Mouse (Mus musculus): ENCODE data around the gene Pkm. TPM values are rescaled to one million over a fixed set of nuclear protein-coding genes. Genes with fewer than 3 reads are reported as not detected.
A peak's percentile ranks its signal among the peaks of the same experiment; 100 is the strongest.

Pkm gene
- polyA plus RNA-seq, 1 experiment from 2014 or later = 331 TPM

DNA sequence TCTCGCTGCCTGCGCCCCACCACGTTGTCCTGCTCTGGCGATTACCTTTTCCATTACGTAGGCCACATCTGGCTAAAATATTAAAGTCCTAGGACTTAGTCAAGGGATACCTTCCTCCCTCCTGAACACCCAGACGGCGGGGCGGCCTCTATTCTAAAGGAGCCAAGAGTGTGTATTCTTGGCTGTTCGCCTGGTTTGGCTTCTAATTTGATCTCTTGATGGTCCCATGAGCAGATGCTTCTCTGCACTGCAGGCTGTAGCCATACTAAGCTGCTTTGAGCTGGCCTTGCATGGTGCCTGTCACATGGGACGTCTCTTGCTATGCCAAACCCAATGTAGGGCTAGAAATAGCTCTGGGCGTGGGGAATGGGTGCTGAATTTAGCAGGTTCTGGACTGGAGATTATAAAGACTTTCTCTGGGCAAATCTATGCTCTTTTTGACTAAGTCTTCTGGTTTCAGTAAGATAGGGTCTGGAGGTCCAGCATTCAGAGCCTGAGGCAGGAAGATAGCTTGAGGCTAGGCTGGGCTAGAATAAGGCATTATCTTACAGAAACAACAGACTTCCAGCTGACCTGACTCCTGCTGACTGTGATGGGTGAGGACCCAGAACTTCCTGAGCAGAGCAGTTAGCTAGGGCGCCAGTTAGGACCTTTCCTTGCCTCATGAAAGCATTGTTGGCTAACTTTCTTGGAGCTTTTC is 16.2 kb downstream of the Pkm start:
- Histone ChIP-seq H3K27ac (ENCODE audit: low read length) (no peak overlapping the region), H3K4me2 (replicated peaks; ENCODE audit: low read depth, low read length) (no peak overlapping the region), H3K4me1 (ENCODE audit: insufficient read depth, low read depth, low read length) (no peaks in the 10 kb centered on the region), H3K36me3 (ENCODE audit: insufficient read depth, low read length) (peaks cover 59% of the 10 kb centered on the region), H3K9me3 (ENCODE audit: low read length) (no peaks in the 10 kb centered on the region), H3K4me3 (ENCODE audit: low read depth, low read length) (no peak overlapping the region), H3K27me3 (replicated peaks; ENCODE audit: insufficient read depth, low read length) (no peaks in the 10 kb centered on the region), H3K9ac (replicated peaks; ENCODE audit: low read depth) (no peak overlapping the region)
- WGBS = 88% methylated on average over 12 of the region's 12 CpGs
- DNase-seq (ENCODE audit: low spot score) (no peak), ATAC-seq (no peak)
- TF ChIP-seq CTCF (IDR thresholded peaks at IDR 0.05) (no peak), EP300 (IDR thresholded peaks at IDR 0.05) (no peak)

DNA sequence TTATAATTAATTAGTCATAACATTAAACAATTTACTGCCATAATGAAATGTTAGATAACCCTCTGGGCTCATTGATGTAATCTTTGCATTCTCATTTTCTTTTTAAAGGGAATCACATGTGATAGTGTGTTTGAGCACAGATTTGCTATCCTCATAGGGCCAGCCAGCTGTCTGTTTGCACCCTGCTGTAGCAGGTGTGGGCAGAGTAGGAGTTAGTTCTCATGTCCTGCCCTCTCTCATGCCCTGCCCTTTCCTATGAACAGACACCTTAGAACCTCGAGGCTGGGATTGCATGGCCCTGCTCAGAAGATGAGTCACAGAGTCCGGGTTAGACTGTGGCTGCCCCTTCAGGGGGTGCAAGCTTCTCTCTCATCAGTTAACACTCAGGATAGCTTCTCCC is 17.3 kb downstream of the Pkm start:
- DNase-seq (ENCODE audit: low spot score) = no peak

DNA sequence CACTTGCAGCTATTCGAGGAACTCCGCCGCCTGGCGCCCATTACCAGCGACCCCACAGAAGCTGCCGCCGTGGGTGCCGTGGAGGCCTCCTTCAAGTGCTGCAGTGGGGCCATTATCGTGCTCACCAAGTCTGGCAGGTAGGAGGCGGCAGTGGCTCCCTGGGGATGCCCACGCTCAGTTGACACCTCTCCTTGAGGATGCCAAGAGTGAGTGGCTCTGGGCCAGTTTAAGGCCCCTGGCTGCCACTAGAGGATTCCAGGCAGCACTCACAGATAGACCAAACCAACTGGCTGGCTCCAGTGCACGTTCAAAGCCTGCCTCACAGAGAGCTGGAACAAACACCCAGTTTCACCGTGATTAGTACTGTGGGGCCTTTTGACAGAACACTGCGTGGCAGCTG is 19.4 kb downstream of the Pkm start:
- Histone ChIP-seq H3K27ac (ENCODE audit: low read length) (no peak overlapping the region), H3K36me3 (ENCODE audit: insufficient read depth, low read length) (peaks cover 57% of the 10 kb centered on the region), H3K27me3 (replicated peaks; ENCODE audit: insufficient read depth, low read length) (no peaks in the 10 kb centered on the region), H3K4me1 (ENCODE audit: insufficient read depth, low read depth, low read length) (no peaks in the 10 kb centered on the region), H3K9ac (replicated peaks; ENCODE audit: low read depth) (no peak overlapping the region), H3K9me3 (ENCODE audit: low read length) (no peaks in the 10 kb centered on the region), H3K4me2 (replicated peaks; ENCODE audit: low read depth, low read length) (no peak overlapping the region), H3K4me3 (ENCODE audit: low read depth, low read length) (no peak overlapping the region)
- DNase-seq (ENCODE audit: low spot score) = no peak
- TF ChIP-seq EP300 (IDR thresholded peaks at IDR 0.05) (no peak), CTCF (IDR thresholded peaks at IDR 0.05) (no peak)
- no peak for ATAC-seq
- 86% methylated on average over 14 of the region's 14 CpGs for WGBS

More for the DNA sequence above, 17.3 kb downstream of the Pkm start:
- H3K9ac ChIP-seq (replicated peaks; ENCODE audit: low read depth) = no peak overlapping the region
- TF ChIP-seq EP300 (IDR thresholded peaks at IDR 0.05) = no peak
- TF ChIP-seq CTCF (IDR thresholded peaks at IDR 0.05) = no peak
- H3K4me1 ChIP-seq (ENCODE audit: insufficient read depth, low read depth, low read length) = no peaks in the 10 kb centered on the region
- H3K27ac ChIP-seq (ENCODE audit: low read length) = no peak overlapping the region
- H3K4me3 ChIP-seq (ENCODE audit: low read depth, low read length) = no peak overlapping the region
- H3K4me2 ChIP-seq (replicated peaks; ENCODE audit: low read depth, low read length) = no peak overlapping the region
- H3K27me3 ChIP-seq (replicated peaks; ENCODE audit: insufficient read depth, low read length) = no peaks in the 10 kb centered on the region
- WGBS = 43% methylated on average over 2 of the region's 2 CpGs
- ATAC-seq = no peak
- H3K9me3 ChIP-seq (ENCODE audit: low read length) = no peaks in the 10 kb centered on the region
- peaks cover 62% of the 10 kb centered on the region for H3K36me3 ChIP-seq (ENCODE audit: insufficient read depth, low read length)

DNA sequence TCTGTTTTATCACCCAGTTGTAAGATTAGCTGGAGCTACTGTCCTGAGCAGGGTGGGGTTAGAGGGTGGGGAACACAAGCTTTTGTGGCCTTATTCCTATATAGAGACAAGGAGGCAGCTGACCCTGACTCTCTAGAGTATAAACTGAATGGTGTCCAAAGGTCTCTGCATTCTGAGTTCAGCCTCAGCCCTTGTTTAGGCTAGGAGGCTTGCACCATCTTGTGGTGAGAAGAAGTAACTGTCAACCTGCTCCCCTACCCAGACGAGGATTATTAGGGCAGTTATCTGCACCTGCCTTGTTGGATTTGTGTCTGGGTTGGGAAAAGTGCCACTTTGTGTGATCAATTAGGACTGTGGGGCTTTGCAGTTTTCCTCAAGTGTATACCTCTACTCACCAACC is 22.1 kb downstream of the Pkm start:
- H3K4me2 ChIP-seq (replicated peaks; ENCODE audit: low read depth, low read length) = no peak overlapping the region
- ATAC-seq (peak; percentile 30), DNase-seq (ENCODE audit: low spot score) (peak; percentile 86)
- H3K9ac ChIP-seq (replicated peaks; ENCODE audit: low read depth) = no peak overlapping the region
- WGBS = 19% methylated on average over 1 of the region's 1 CpGs
- H3K9me3 ChIP-seq (ENCODE audit: low read length) = no peaks in the 10 kb centered on the region
- peaks cover 35% of the 10 kb centered on the region for H3K36me3 ChIP-seq (ENCODE audit: insufficient read depth, low read length)
- TF ChIP-seq EP300 (IDR thresholded peaks at IDR 0.05) (no peak), CTCF (IDR thresholded peaks at IDR 0.05) (peak; percentile 88)
- no peaks in the 10 kb centered on the region for H3K4me1 ChIP-seq (ENCODE audit: insufficient read depth, low read depth, low read length)
- H3K27me3 ChIP-seq (replicated peaks; ENCODE audit: insufficient read depth, low read length) = no peaks in the 10 kb centered on the region
- no peak overlapping the region for H3K4me3 ChIP-seq (ENCODE audit: low read depth, low read length)
- H3K27ac ChIP-seq (ENCODE audit: low read length) = no peak overlapping the region

DNA sequence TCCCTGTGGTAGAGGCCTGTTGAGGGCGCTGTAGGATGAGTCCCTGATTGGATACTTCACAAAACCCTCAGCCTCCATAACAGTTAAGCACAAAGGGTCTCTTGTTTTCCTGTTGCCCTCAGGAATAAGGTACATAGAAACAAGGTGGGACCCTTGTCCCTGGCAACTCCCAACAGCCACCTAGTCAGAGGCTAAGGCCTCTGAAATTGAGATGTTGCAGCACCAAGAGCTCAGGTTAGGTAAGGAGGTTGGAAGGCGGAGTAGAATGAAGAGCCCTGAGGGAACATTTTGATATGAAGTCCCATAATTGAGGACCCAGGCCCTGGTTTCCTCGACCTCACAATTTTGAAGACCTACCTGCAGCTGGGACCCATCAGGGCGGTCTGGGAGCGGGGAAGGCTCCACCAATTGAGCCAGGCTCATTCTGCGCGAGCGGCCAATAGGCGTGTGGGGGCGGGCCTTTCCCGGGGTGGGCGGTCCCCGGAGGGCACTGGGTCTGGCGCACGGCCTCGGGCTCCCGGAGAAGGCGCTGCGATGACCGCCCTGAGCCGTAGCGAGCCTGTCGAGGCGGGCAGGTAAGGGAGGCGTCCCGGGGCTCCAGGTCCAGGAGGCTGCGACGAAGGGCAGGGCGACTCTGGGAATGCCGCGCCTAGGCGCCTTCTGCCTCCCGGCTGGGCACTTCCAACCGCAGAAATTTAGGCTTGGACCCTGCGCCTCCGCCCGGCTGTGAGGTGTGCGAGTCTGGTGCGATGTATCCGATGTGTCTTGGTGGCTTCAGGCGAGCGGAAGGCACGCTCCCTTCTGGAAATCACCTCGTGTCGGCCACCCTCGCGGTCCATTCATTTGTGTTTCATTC is 23.7 kb downstream of the Pkm start, which contains the start of gene Gramd2:
Gramd2 (plus strand) TSS at position 467 of the 856 bp plus-strand sequence.
- 2% methylated on average over 41 of the region's 47 CpGs for WGBS
- TF ChIP-seq CTCF (IDR thresholded peaks at IDR 0.05) (peak; percentile 29; the same call in 1 of the 2 replicates), EP300 (IDR thresholded peaks at IDR 0.05) (no peak)
- peak within 1 kb of the TSS; percentile 51 for H3K4me3 ChIP-seq (ENCODE audit: low read depth, low read length)
- peak within 1 kb of the TSS; percentile 77 for H3K9ac ChIP-seq (replicated peaks; ENCODE audit: low read depth)
- peaks cover 20% of the 10 kb centered on the region for H3K36me3 ChIP-seq (ENCODE audit: insufficient read depth, low read length)
- H3K4me2 ChIP-seq (replicated peaks; ENCODE audit: low read depth, low read length) = peak within 1 kb of the TSS; percentile 80
- peak within 1 kb of the TSS; percentile 63 for H3K27ac ChIP-seq (ENCODE audit: low read length)
- peak; percentile 90 for DNase-seq (ENCODE audit: low spot score)
- ATAC-seq = peak; percentile 91
- H3K9me3 ChIP-seq (ENCODE audit: low read length) = no peaks in the 10 kb centered on the region
- H3K27me3 ChIP-seq (replicated peaks; ENCODE audit: insufficient read depth, low read length) = no peaks in the 10 kb centered on the region
- no peaks in the 10 kb centered on the region for H3K4me1 ChIP-seq (ENCODE audit: insufficient read depth, low read depth, low read length)

DNA sequence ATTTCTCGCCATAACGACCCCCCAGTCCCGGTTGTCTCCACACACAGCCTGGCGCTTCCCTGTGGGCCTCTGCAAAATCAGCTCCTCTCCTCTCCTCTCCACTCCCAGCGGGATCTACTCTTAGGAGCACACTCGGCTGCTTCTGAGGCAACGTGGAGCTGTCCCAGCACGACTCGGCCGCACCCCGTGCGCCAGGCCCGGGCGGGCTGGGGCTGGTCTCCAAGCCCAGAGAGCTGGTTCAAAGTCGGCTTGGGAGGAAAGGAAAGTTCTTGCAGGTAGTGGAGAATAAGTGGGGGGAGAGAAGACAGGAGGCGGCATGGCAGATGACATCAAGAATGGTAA is 24.3 kb downstream of the Pkm start:
- ATAC-seq = 0 out of 2 replicates have a peak, but pooled peaks have one; percentile 16

More for the DNA sequence above, 24.3 kb downstream of the Pkm start:
- H3K9ac ChIP-seq (replicated peaks; ENCODE audit: low read depth) = peak overlapping the region; percentile 77
- peak overlapping the region; percentile 80 for H3K4me2 ChIP-seq (replicated peaks; ENCODE audit: low read depth, low read length)
- TF ChIP-seq CTCF (IDR thresholded peaks at IDR 0.05) = no peak
- TF ChIP-seq EP300 (IDR thresholded peaks at IDR 0.05) = no peak
- no peak for DNase-seq (ENCODE audit: low spot score)
- peak overlapping the region; percentile 51 for H3K4me3 ChIP-seq (ENCODE audit: low read depth, low read length)
- peak overlapping the region; percentile 63 for H3K27ac ChIP-seq (ENCODE audit: low read length)
- H3K27me3 ChIP-seq (replicated peaks; ENCODE audit: insufficient read depth, low read length) = no peaks in the 10 kb centered on the region
- H3K36me3 ChIP-seq (ENCODE audit: insufficient read depth, low read length) = peaks cover 15% of the 10 kb centered on the region
- 19% methylated on average over 16 of the region's 16 CpGs for WGBS
- no peaks in the 10 kb centered on the region for H3K4me1 ChIP-seq (ENCODE audit: insufficient read depth, low read depth, low read length)
- no peaks in the 10 kb centered on the region for H3K9me3 ChIP-seq (ENCODE audit: low read length)

Measured in lung, postnatal 0 days (tissue).